Mouse (Mus musculus): ENCODE measurements around the gene Pmpca.
"Not testable (repeated sequence)": the region's sequence is repeated elsewhere in the genome, so short reads cannot be mapped to it uniquely, and the experiment has no call there.

Gene Pmpca

GRCm38 (mm10) chr2:26372396-26372795 is 16.7 kb upstream of the Pmpca start:
- DNase-seq, result no peak

- peak; percentile 75 to 80 for DNase-seq
These were observed 8.9 kb upstream of the Pmpca start, which contains the start of gene Snapc4 for GRCm38 (mm10) chr2:26380131-26380771. TSS of gene Snapc4 (minus strand) at chr2:26380653.

- DNase-seq, result not testable (repeated sequence)
These were observed 8.3 kb upstream of the Pmpca start for GRCm38 (mm10) chr2:26380871-26381270.

GRCm38 (mm10) chr2:26387713-26388112 is 1.4 kb upstream of the Pmpca start:
- DNase-seq, result no peak

GRCm38 (mm10) chr2:26388682-26389153 is 421 bp upstream of the Pmpca start:
- DNase-seq, result peak in 1 of 2 experiments; percentile 58

- no peak for DNase-seq
These were observed 1.8 kb downstream of the Pmpca start for GRCm38 (mm10) chr2:26390954-26391353.

GRCm38 (mm10) chr2:26391617-26392016 is 2.5 kb downstream of the Pmpca start:
- no peak for DNase-seq

GRCm38 (mm10) chr2:26398978-26399377 is 9.8 kb downstream of the Pmpca start:
- DNase-seq, result no peak

GRCm38 (mm10) chr2:26399647-26400046 is 10.5 kb downstream of the Pmpca start:
- DNase-seq, result no peak

GRCm38 (mm10) chr2:26400296-26400695 is 11.2 kb downstream of the Pmpca start:
- no peak for DNase-seq

GRCm38 (mm10) chr2:26401023-26401422 is 11.9 kb downstream of the Pmpca start:
- no peak for DNase-seq

GRCm38 (mm10) chr2:26402265-26402664 is 13.1 kb downstream of the Pmpca start:
- no peak for DNase-seq

- no peak for DNase-seq
These were observed 14.2 kb downstream of the Pmpca start for GRCm38 (mm10) chr2:26403306-26403705.

- peak; percentile 84 for DNase-seq
These were observed 19.6 kb downstream of the Pmpca start, which contains the start of gene Inpp5e for GRCm38 (mm10) chr2:26408515-26409356. TSS of gene Inpp5e (minus strand) at chr2:26409203.

GRCm38 (mm10) chr2:26409362-26409761 is 20.2 kb downstream of the Pmpca start:
- DNase-seq, result no peak

- DNase-seq, result no peak
These were observed 21.0 kb downstream of the Pmpca start for GRCm38 (mm10) chr2:26410091-26410490.

- DNase-seq, result no peak
These were observed 21.8 kb downstream of the Pmpca start for GRCm38 (mm10) chr2:26410931-26411411.

GRCm38 (mm10) chr2:26417066-26417465 is 27.9 kb downstream of the Pmpca start:
- DNase-seq, result no peak

GRCm38 (mm10) chr2:26418120-26418519 is 29.0 kb downstream of the Pmpca start:
- DNase-seq, result no peak

- DNase-seq, result no peak
These were observed 32.8 kb downstream of the Pmpca start for GRCm38 (mm10) chr2:26421969-26422368.

GRCm38 (mm10) chr2:26423086-26423485 is 33.9 kb downstream of the Pmpca start:
- DNase-seq, result no peak

- no peak for DNase-seq
These were observed 35.4 kb downstream of the Pmpca start for GRCm38 (mm10) chr2:26424541-26424940.

- DNase-seq, result no peak
These were observed 40.7 kb downstream of the Pmpca start for GRCm38 (mm10) chr2:26429851-26430250.

Measured in thymus, adult 18-20 months (tissue).